Mouse (Mus musculus) liver, embryonic 16.5 days (tissue): Measurements from ENCODE around the gene Galns. TPM values are rescaled to one million over a fixed set of nuclear protein-coding genes. Genes with fewer than 3 reads are reported as not detected.
A peak's percentile ranks its signal among the peaks of the same experiment; 100 is the strongest.

Source experiments
- ATAC-seq: fragments of 200-750 bp; cut with Nextera tagmentation; 2 replicates; pipeline ENCODE4 v1.8.0; 2017; ENCODE audit warnings: low read depth, mild to moderate bottlenecking, moderate number of reproducible peaks, moderate library complexity
- H3K27ac ChIP-seq: fragments of 300-500 bp; sonication (generic); 2 replicates; pipeline ENCODE4 v1.5.1; 2014; ENCODE audit warnings: mild to moderate bottlenecking, low read length
- H3K27me3 ChIP-seq: fragments of 300-500 bp; sonication (generic); 2 replicates; pipeline ENCODE4 v1.6.1; 2014; ENCODE audit warnings: low read depth, low read length, mixed read lengths; ENCODE audit not compliant: control insufficient read depth, insufficient read depth
- H3K36me3 ChIP-seq: fragments of 300-500 bp; sonication (generic); 2 replicates; pipeline ENCODE4 v1.6.1; 2014; ENCODE audit warnings: mild to moderate bottlenecking; ENCODE audit not compliant: control insufficient read depth, insufficient read depth
- H3K4me1 ChIP-seq: fragments of 300-500 bp; sonication (generic); 2 replicates; pipeline ENCODE4 v1.6.1; 2014; ENCODE audit warnings: low read depth, low read length, mixed read lengths; ENCODE audit not compliant: control insufficient read depth
- H3K4me2 ChIP-seq: fragments of 300-500 bp; sonication (generic); 2 replicates; pipeline ENCODE4 v1.6.1; 2014; ENCODE audit warnings: low read depth, low read length, mixed read lengths
- H3K4me3 ChIP-seq: fragments of 300-500 bp; sonication (generic); 2 replicates; pipeline ENCODE4 v1.5.1; 2014; ENCODE audit warnings: low read depth, mild to moderate bottlenecking, low read length
- H3K9ac ChIP-seq: fragments of 300-500 bp; sonication (generic); 2 replicates; pipeline ENCODE4 v1.6.1; 2014; ENCODE audit warnings: low read depth, low read length
- H3K9me3 ChIP-seq: fragments of 300-500 bp; sonication (generic); replicated peaks from 2 replicates; pipeline ENCODE4 v1.6.1; 2016; ENCODE audit warnings: low read length; ENCODE audit not compliant: control insufficient read depth
- WGBS: fragments of 180-500 bp; shearing (Covaris S2); extraction: QIAGEN DNeasy Blood & Tissue Kit; methylation state at CpG from one replicate; pipeline ENCODE4 v1.1.7; 2014; ENCODE audit not compliant: insufficient replicate concordance; 5-methylcytosine and 5-hydroxymethylcytosine counted together
- polyA plus RNA-seq: library from polyadenylated mRNA; unstranded; fragments of >200 nt; fragmentation: Nextera tagmentation; extraction: Ambion mirVana; gene quantifications from 2 replicates; pipeline ENCODE4 v1.2.1, GENCODE M21; 2015

Gene Galns
- 8.1 and 8.6 TPM in 2 replicates for polyA plus RNA-seq

DNA sequence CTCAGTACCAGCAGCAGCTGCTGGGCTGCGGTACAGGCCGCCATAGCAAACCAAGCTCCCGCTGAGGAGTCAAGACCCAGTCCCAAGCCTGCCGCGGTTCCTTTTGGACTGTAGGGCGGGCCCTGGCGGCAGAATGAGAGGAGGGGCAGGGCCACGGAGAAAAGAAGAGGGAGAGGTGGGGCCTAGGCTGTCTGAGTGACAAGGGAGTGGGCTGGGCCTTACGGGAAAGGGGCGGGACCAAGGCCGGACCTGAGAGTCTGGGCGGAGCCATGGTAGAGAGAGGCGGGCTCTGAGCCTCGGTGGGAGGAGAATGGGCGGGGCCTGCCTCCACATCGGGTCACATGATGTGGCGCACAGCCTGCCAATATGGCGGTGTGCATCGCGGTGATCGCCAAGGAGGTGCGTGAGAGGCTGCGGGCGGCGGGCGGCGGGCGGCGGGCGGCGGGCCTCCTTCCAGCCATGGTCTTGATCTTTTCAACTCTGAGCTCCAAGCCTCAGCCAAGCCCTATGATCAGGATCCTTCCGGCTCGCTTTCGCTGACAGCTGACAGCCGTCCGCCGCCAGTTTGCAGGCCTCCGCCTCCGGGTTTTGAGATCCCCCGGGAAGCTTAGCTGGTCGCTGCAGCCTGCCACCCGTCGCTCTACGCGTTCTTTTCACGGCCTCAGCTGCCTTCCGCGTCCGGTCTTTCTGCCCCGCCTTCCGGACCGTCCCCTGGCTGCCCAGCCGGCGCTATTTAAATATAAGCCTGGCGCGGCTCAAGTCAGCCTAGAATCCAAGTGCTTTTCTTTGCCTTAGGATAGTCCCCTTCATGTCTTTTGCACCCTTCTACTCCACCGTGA, at the start of gene Galns, which contains the start of gene Trappc2l:
TSS of gene Galns (minus strand) at position 169 of the 839 bp plus-strand sequence.
TSS of gene Trappc2l (plus strand) at position 346 of the 839 bp plus-strand sequence.
- Histone ChIP-seq H3K9ac (peak within 1 kb of the TSS; percentile 81), H3K9me3 (no peaks in the 10 kb centered on the region), H3K4me2 (peak within 1 kb of the TSS; percentile 99), H3K36me3 (no peaks in the 10 kb centered on the region), H3K27ac (peak within 1 kb of the TSS; percentile 75), H3K4me1 (peaks cover 19% of the 10 kb centered on the region), H3K27me3 (no peaks in the 10 kb centered on the region), H3K4me3 (peak within 1 kb of the TSS; percentile 72)
- ATAC-seq: peak; percentile 95
- WGBS: under 1% methylated on average over 57 of the region's 57 CpGs

DNA sequence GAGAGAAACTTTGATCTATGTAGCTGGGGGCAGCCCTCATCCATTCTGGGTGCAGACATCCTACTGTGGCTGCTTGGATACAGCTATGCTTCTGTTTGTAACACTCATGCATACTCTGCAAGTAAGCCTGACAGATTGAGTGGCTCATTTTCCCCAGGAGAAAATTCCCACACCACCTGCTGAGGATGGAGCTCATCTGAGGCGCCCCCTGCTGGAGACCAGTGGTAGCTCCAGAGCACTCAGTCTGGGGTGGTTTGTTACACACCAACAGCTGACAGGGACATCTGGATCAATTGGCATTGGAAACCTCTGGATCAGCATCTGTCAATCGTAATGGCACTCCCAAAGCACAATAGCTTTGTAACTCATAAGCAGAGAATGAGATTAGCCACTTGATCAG, 48.8 kb upstream of the Galns start:
- no peak for ATAC-seq
- WGBS: 40% methylated on average over 2 of the region's 2 CpGs
- Histone ChIP-seq H3K9me3 (no peaks in the 10 kb centered on the region), H3K4me3 (no peak overlapping the region), H3K27ac (no peak overlapping the region), H3K4me2 (no peak overlapping the region), H3K4me1 (peaks cover 4% of the 10 kb centered on the region), H3K27me3 (no peaks in the 10 kb centered on the region), H3K36me3 (no peaks in the 10 kb centered on the region), H3K9ac (no peak overlapping the region)

GRCm38 (mm10) chr8:122658807-122659160, 47.5 kb upstream of the Galns start:
- no peaks in the 10 kb centered on the region for H3K27me3 ChIP-seq
- H3K36me3 ChIP-seq: no peaks in the 10 kb centered on the region
- no peak overlapping the region for H3K27ac ChIP-seq
- no peak for ATAC-seq
- no peak overlapping the region for H3K4me3 ChIP-seq
- H3K9ac ChIP-seq: no peak overlapping the region
- peaks cover 3% of the 10 kb centered on the region; the same call in 1 of the 2 replicates for H3K4me1 ChIP-seq
- no peak overlapping the region for H3K4me2 ChIP-seq
- H3K9me3 ChIP-seq: no peaks in the 10 kb centered on the region
- 82% methylated on average over 9 of the region's 9 CpGs for WGBS

- Histone ChIP-seq H3K9ac (no peak overlapping the region), H3K4me2 (no peak overlapping the region), H3K4me3 (no peak overlapping the region), H3K4me1 (no peaks in the 10 kb centered on the region), H3K36me3 (no peaks in the 10 kb centered on the region), H3K9me3 (no peaks in the 10 kb centered on the region), H3K27ac (no peak overlapping the region), H3K27me3 (no peaks in the 10 kb centered on the region)
- ATAC-seq: no peak
- 74% methylated on average over 10 of the region's 10 CpGs for WGBS
Measured at GRCm38 (mm10) chr8:122658149-122658806, 47.0 kb upstream of the Galns start.

GRCm38 (mm10) chr8:122656056-122656999, 45.1 kb upstream of the Galns start:
- no peaks in the 10 kb centered on the region for H3K36me3 ChIP-seq
- H3K27ac ChIP-seq: no peak overlapping the region
- no peak overlapping the region for H3K9ac ChIP-seq
- ATAC-seq: no peak
- H3K27me3 ChIP-seq: no peaks in the 10 kb centered on the region
- no peak overlapping the region for H3K4me2 ChIP-seq
- 61% methylated on average over 13 of the region's 13 CpGs for WGBS
- peaks cover 2% of the 10 kb centered on the region; the same call in 1 of the 2 replicates for H3K4me1 ChIP-seq
- no peak overlapping the region for H3K4me3 ChIP-seq
- H3K9me3 ChIP-seq: no peaks in the 10 kb centered on the region

DNA sequence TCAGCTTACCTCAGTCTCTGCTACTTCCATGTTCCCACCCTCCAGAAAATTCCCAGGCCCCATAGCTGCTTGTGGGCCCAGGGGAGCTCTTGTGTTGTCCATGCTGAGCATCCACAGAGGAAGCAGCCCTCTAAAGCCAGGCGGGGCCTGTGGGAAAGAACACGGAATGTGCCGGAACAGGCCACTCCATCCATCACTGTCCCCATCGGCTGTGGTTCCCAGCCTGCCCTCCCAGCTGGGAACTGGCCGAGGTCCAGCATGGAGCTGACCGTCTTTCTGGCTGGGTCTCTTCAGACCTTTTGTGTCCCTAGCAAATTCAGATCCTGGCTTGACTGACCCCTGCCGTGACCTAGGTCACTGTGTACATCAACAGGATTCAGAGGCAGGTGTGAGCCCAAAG, 43.5 kb upstream of the Galns start:
- ATAC-seq: no peak
- no peak overlapping the region for H3K27ac ChIP-seq
- H3K4me2 ChIP-seq: no peak overlapping the region
- no peaks in the 10 kb centered on the region for H3K9me3 ChIP-seq
- H3K36me3 ChIP-seq: no peaks in the 10 kb centered on the region
- H3K27me3 ChIP-seq: no peaks in the 10 kb centered on the region
- H3K4me1 ChIP-seq: peaks cover 2% of the 10 kb centered on the region; the same call in 1 of the 2 replicates
- 67% methylated on average over 7 of the region's 7 CpGs for whole genome bisulfite sequencing
- no peak overlapping the region for H3K9ac ChIP-seq
- no peak overlapping the region for H3K4me3 ChIP-seq

DNA sequence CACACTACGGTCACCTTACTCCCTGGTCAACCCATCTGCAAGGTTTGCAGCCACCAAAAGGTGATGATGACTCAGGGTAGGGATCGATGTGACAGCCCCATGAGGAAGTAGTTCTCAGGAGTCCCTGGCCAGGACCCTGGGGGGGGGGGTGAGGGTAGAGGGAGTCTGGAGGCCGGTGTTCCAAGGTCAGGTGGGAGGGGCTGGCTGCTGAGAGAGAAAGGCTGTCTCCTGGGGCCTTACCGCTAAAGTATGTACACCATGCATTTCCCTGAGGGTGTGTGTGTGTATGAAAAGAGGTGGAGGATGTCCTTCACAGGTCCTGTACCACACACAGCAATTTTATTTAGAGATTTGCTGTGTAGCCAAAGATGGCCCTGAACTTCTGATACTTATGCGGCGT, 41.4 kb upstream of the Galns start:
- H3K27me3 ChIP-seq: no peaks in the 10 kb centered on the region
- ATAC-seq: no peak
- H3K4me1 ChIP-seq: peaks cover 2% of the 10 kb centered on the region; the same call in 1 of the 2 replicates
- H3K27ac ChIP-seq: no peak overlapping the region
- H3K9me3 ChIP-seq: no peaks in the 10 kb centered on the region
- no peak overlapping the region for H3K4me2 ChIP-seq
- no peak overlapping the region for H3K4me3 ChIP-seq
- H3K9ac ChIP-seq: no peak overlapping the region
- no peaks in the 10 kb centered on the region; the same call in 1 of the 2 replicates for H3K36me3 ChIP-seq
- 60% methylated on average over 6 of the region's 6 CpGs for WGBS

DNA sequence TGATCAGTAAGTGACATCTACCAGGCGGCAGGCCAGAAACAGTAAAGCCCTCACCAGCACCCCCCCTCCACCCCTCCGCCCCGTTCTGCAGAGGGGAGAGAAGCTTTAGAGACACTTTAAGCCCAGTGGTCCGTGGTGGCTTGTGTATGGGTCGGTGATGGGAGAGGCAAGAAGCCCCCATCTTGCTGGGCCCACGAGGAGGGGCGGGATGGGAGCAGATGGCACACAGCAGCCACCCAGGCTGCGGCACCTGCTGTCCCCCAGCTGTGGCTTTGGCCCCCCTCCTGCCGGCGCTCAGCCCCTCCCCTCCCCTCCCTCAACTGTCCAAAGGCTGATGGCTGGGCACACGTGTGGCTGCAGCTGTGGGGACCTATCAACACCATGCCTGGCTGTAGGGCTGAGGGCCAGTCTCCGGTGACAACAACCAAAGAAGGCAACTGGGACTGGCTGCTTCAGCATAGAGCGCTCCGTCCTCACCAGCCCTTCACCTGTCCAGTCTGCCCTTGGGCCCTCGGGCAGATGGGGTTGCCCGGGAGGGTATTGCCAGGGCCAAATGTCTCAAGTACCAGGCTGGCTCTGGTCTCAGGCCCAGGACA, 40.2 kb upstream of the Galns start:
- no peaks in the 10 kb centered on the region; the same call in 1 of the 2 replicates for H3K36me3 ChIP-seq
- 69% methylated on average over 16 of the region's 16 CpGs for WGBS
- no peak overlapping the region for H3K27ac ChIP-seq
- peaks cover 2% of the 10 kb centered on the region; the same call in 1 of the 2 replicates for H3K4me1 ChIP-seq
- H3K4me3 ChIP-seq: no peak overlapping the region
- H3K27me3 ChIP-seq: no peaks in the 10 kb centered on the region
- H3K9me3 ChIP-seq: no peaks in the 10 kb centered on the region
- ATAC-seq: no peak
- no peak overlapping the region for H3K9ac ChIP-seq
- H3K4me2 ChIP-seq: no peak overlapping the region
